Mouse (Mus musculus) heart, adult 2 months (tissue): ENCODE results near the gene Cdkl4. TPM values are rescaled to one million over a fixed set of nuclear protein-coding genes. Genes with fewer than 3 reads are reported as not detected.
"Not testable (repeated sequence)": the region's sequence is repeated elsewhere in the genome, so short reads cannot be mapped to it uniquely, and the experiment has no call there.

Experiments
- DNase-seq, 2 experiments: peaks; one replicate each; pipeline ENCODE4 v3.0.0; 2021
- H3K27ac ChIP-seq: fragments of 200-600 bp; 2 replicates; pipeline ENCODE4 v1.8.1; 2022
- H3K27me3 ChIP-seq: fragments of 200-500 bp; 2 replicates; pipeline ENCODE4 v1.6.1; 2012; ENCODE audit warnings: mild to moderate bottlenecking, low read length, inconsistent platforms, mixed read lengths; ENCODE audit not compliant: control insufficient read depth, insufficient read depth
- H3K36me3 ChIP-seq: fragments of 200-500 bp; 2 replicates; pipeline ENCODE4 v1.6.1; 2012; ENCODE audit warnings: low read length, inconsistent platforms; ENCODE audit not compliant: control insufficient read depth, insufficient read depth
- H3K4me1 ChIP-seq: fragments of 200-500 bp; 2 replicates; pipeline ENCODE4 v1.6.1; 2011; ENCODE audit warnings: low read length; ENCODE audit not compliant: control insufficient read depth, insufficient read depth
- H3K4me3 ChIP-seq: fragments of 200-600 bp; 2 replicates; pipeline ENCODE4 v1.8.1; 2022
- H3K79me2 ChIP-seq: fragments of 200-500 bp; replicated peaks from 2 replicates; pipeline ENCODE4 v1.6.1; 2012; ENCODE audit warnings: mild to moderate bottlenecking, inconsistent platforms, low read length, moderate library complexity, mixed read lengths; ENCODE audit not compliant: control insufficient read depth, insufficient read depth
- H3K9ac ChIP-seq: fragments of 200-500 bp; 2 replicates; pipeline ENCODE4 v1.6.1; 2012; ENCODE audit warnings: low read depth, mild to moderate bottlenecking, control low read depth, inconsistent platforms, low read length, mixed read lengths
- CTCF ChIP-seq: fragments of 200-600 bp; IDR thresholded peaks from 2 replicates; pipeline ENCODE4 v1.8.1; 2022; ENCODE audit warnings: antibody characterized with exemption, mild to moderate bottlenecking, moderate library complexity
- EP300 ChIP-seq: fragments of 200-500 bp; IDR thresholded peaks from 2 replicates; pipeline ENCODE4 v1.6.1; 2011; ENCODE audit warnings: low read depth, low read length, control low read depth; ENCODE audit not compliant: insufficient read depth
- POLR2A ChIP-seq: fragments of 200-500 bp; IDR thresholded peaks from 2 replicates; pipeline ENCODE4 v1.6.1; 2011; ENCODE audit warnings: mild to moderate bottlenecking, low read depth, low read length, control low read depth; ENCODE audit not compliant: insufficient read depth
- WGBS: fragments of 180-500 bp; shearing (Covaris S2); methylation state at CpG from one replicate; pipeline ENCODE4 v1.1.7; 2018; 5-methylcytosine and 5-hydroxymethylcytosine counted together
- intact Hi-C: fragments of 180-260 bp; cut with DNase I; formaldehyde crosslinking; loops from one replicate; pipeline ENCODE4 v1.15.1; 2025
- polyA plus RNA-seq: library from polyadenylated mRNA; depleted of rRNA; stranded (reverse); fragments of >200 nt; gene quantifications from 2 replicates; pipeline ENCODE4 v1.2.3, GENCODE M21; 2012
- total RNA-seq, 2 experiments: library from RNA; stranded (reverse); gene quantifications; 2 replicates each; pipeline ENCODE4 v1.2.3; 2021

Gene Cdkl4
- total and polyA plus RNA-seq, 3 experiments = 0.18 TPM; not detected in 1

DNA sequence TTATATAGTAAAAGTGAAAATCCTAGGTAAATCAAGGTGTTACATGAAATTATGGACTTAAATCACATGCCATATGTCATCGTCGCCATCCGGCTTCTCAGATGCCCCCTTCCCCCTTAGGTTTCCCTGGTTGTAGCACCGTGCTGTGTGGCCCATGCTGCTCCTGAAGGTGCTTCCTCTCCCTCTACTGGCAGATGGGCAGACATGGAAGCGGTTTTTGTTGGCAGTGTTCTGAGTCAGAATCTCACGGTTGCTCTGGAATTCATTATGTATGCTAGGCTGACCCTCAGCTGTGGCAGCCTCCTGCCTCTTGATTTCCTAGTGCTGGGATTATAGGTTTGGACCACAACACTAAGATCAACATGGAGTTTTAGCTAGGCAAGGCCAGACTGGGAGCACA, 40.5 kb downstream of the Cdkl4 start:
- H3K4me3 ChIP-seq = no peak overlapping the region
- no peaks in the 10 kb centered on the region for H3K36me3 ChIP-seq
- no peaks in the 10 kb centered on the region for H3K4me1 ChIP-seq
- no peaks in the 10 kb centered on the region for H3K27me3 ChIP-seq
- intact Hi-C loops = no loop called here
- 60% methylated on average over 6 of the region's 6 CpGs for WGBS
- H3K27ac ChIP-seq = no peak overlapping the region
- H3K9ac ChIP-seq = no peak overlapping the region
- H3K79me2 ChIP-seq = no peaks in the 10 kb centered on the region
- DNase-seq = no peak
- TF ChIP-seq POLR2A (no peak), CTCF (0 out of 2 replicates have a peak, but pooled peaks have one; percentile 3)

DNA sequence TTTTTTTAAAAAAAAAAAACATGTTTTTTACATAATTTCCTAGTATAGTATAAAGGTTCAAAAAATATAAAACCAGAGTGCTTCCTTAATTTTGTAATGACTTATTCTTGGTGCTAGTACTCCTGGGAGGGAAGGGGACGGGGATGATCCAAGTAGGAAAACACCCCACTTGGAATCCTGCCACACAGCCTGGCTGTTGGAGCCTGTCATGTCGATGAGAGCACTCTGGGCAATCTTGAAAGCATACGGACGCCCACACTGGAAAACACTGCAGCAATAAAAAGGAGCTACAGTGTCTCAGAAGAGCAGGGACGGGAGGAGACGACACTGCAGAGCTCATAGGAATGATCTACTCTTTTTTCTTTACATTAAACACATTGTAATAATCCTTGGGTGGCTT, 42.0 kb downstream of the Cdkl4 start:
- Histone ChIP-seq H3K27me3 (no peaks in the 10 kb centered on the region), H3K4me1 (no peaks in the 10 kb centered on the region), H3K4me3 (no peak overlapping the region), H3K36me3 (no peaks in the 10 kb centered on the region), H3K27ac (no peak overlapping the region), H3K79me2 (no peaks in the 10 kb centered on the region), H3K9ac (no peak overlapping the region)
- intact Hi-C loops = no loop called here
- WGBS = 36% methylated on average over 6 of the region's 6 CpGs
- no peak for TF ChIP-seq POLR2A
- TF ChIP-seq CTCF = no peak
- no peak for DNase-seq

DNA sequence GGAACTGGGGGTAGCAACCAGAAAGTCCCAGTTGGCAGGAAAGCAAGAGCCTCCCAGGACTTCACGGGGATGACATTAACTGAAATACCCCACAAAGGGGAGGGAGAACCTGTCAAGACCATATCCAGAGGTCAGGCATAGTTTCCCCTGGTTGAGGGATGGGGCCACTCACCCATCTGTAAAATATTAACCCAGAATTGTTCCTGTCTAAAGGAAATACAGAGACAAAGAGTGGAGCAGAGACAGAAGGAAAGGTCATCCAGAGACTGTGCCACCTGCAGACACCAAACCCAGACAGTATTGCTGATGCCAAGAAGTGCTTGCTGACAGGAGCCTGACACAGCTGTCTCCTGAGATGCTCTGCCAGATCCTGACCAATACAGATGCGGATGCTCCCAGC, 46.3 kb downstream of the Cdkl4 start:
- H3K36me3 ChIP-seq, H3K4me3 ChIP-seq, intact Hi-C loops, H3K79me2 ChIP-seq, H3K27me3 ChIP-seq, DNase-seq, H3K9ac ChIP-seq, H3K4me1 ChIP-seq, H3K27ac ChIP-seq: not testable (repeated sequence)
- 58% methylated on average over 2 of the region's 2 CpGs for WGBS

DNA sequence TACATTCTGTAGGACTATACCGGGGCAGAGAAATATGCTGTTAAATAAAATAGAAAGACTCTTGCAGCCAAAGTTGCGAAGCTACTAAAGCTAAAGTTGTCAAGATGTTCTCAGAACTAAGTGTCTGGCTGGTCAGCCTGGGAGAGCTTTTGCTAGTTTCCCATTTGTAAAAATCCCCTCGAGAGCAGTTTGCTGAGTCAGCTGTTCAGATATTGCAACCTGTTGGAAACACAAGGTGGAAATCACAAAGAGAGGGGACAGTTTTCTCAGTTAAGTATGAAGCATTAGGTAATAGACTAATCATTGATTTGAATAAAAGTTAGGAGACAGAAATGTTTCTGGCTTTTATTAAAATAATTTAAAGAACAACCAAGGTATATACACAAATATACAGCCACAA, 54.4 kb downstream of the Cdkl4 start:
- 84% methylated on average over 3 of the region's 3 CpGs for WGBS
- no peaks in the 10 kb centered on the region for H3K36me3 ChIP-seq
- H3K4me3 ChIP-seq = no peak overlapping the region
- H3K9ac ChIP-seq = no peak overlapping the region
- TF ChIP-seq EP300 (no peak), CTCF (no peak), POLR2A (no peak)
- no peak for DNase-seq
- intact Hi-C loops = no loop called here
- no peaks in the 10 kb centered on the region for H3K27me3 ChIP-seq
- no peak overlapping the region for H3K27ac ChIP-seq
- H3K79me2 ChIP-seq = no peaks in the 10 kb centered on the region
- H3K4me1 ChIP-seq = no peaks in the 10 kb centered on the region

DNA sequence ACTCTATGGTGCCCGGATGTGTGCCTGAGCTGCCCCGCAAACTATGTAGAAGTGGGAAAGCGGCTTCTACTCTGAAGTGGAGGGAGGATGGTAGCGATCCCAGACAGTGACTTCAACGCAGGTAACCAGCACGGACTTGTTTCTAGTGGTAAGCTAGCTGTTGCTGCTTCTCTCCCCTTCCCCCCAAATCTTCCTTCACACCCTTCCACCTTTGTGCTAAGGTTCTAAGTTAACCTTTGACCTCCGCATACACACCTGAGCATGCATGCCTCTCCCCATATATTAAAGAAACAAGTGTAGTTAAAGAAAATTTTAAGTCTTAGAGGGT, 55.4 kb downstream of the Cdkl4 start:
- TF ChIP-seq CTCF (no peak), POLR2A (no peak), EP300 (no peak)
- no peak overlapping the region for H3K4me3 ChIP-seq
- no peaks in the 10 kb centered on the region for H3K27me3 ChIP-seq
- intact Hi-C loops = no loop called here
- 81% methylated on average over 7 of the region's 7 CpGs for WGBS
- H3K79me2 ChIP-seq = no peaks in the 10 kb centered on the region
- DNase-seq = no peak
- no peaks in the 10 kb centered on the region for H3K4me1 ChIP-seq
- no peaks in the 10 kb centered on the region for H3K36me3 ChIP-seq
- H3K9ac ChIP-seq = no peak overlapping the region
- H3K27ac ChIP-seq = no peak overlapping the region

DNA sequence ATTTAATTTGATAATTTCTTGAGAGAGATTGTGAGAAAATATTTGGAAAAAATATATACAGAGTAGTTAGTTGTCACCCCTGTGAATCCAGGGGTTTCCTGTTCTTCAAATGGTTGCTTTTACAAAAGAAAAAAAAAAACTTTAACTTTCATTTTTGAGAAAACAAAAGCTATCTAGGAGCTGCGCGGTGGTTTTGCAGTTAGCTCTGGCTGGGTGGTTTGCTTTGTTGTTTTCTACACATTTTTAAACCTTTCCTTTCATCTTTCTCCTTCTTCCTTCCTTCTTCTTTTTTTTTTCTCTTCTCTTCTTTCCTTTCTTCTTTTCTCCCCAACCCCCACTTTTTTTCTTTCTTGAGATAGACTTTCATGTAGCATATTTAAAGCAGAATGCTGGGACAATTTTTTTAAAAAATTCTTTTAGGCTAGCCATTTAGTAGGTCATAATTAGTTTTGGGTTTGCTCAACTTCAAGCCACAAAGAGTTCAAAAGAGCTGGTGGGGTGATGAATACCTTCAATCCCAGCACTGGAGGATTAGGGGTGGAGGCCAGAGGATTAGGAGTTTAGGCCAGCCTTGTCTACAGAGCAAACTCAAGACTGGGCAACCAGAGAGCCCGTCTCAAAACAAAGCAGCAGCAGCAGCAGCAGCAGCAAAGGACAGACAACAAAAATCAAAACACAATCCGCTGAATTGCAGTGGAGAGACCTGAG, 55.9 kb downstream of the Cdkl4 start:
- no peak for DNase-seq
- WGBS = 63% methylated on average over 4 of the region's 4 CpGs
- no peaks in the 10 kb centered on the region for H3K79me2 ChIP-seq
- intact Hi-C loops = no loop called here
- H3K27me3 ChIP-seq = no peaks in the 10 kb centered on the region
- H3K36me3 ChIP-seq = no peaks in the 10 kb centered on the region
- no peak overlapping the region for H3K4me3 ChIP-seq
- H3K27ac ChIP-seq = no peak overlapping the region
- no peak overlapping the region for H3K9ac ChIP-seq
- no peaks in the 10 kb centered on the region for H3K4me1 ChIP-seq
- no peak for TF ChIP-seq CTCF
- TF ChIP-seq POLR2A = no peak
- no peak for TF ChIP-seq EP300

DNA sequence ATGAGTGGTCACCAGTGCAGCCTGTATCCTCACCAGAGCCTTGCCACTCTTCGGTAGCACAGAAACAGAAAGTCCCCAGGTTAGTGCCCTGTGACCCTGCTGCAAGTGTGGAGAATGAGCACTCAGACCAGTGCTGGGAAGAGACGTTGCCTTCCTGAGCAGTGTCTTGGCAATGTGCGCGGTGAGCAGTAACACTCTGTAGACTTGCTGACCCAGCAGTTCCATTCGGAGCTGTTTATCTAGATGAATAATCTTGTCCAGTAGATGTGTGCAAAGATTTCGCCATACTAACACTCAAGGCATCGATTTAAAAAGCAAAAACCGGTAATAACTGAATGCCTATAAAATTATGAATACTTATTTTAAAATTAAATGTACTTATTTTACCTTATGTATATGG, 57.1 kb downstream of the Cdkl4 start:
- Histone ChIP-seq H3K79me2 (no peaks in the 10 kb centered on the region), H3K4me3 (no peak overlapping the region), H3K9ac (no peak overlapping the region), H3K27me3 (no peaks in the 10 kb centered on the region), H3K27ac (no peak overlapping the region), H3K4me1 (no peaks in the 10 kb centered on the region), H3K36me3 (no peaks in the 10 kb centered on the region)
- intact Hi-C loops = no loop called here
- 88% methylated on average over 8 of the region's 8 CpGs for WGBS
- no peak for DNase-seq
- TF ChIP-seq EP300 (no peak), POLR2A (no peak), CTCF (no peak)
